Mouse (Mus musculus) heart, adult 11 months (tissue): ENCODE results near the gene Diras2.

ENCODE experiments used
- DNase-seq: peaks from one replicate; pipeline ENCODE4 v3.0.0; 2022

Diras2 gene

GRCm38 (mm10) chr13:52457177-52457888 is 73.7 kb downstream of the Diras2 start:
- DNase-seq = no peak

- peak; percentile 94 for DNase-seq
Observed at GRCm38 (mm10) chr13:52455329-52455728, 75.8 kb downstream of the Diras2 start.

GRCm38 (mm10) chr13:52454708-52455250 is 76.3 kb downstream of the Diras2 start:
- DNase-seq = no peak
